Mouse (Mus musculus): ENCODE measurements around the gene Bcl2l1.

- TF ChIP-seq GATA1 (IDR thresholded peaks at IDR 0.05; ENCODE audit: low read length) (no peak), TAL1 (IDR thresholded peaks at IDR 0.05; ENCODE audit: low read length) (no peak)
Measured at GRCm38 (mm10) chr2:152776019-152776418, 55.5 kb downstream of the Bcl2l1 start.

Data from erythroblast, embryonic 14.5 days (primary cell).